Mouse (Mus musculus): ENCODE measurements around the gene Fam89b. TPM values are rescaled to one million over a fixed set of nuclear protein-coding genes. Genes with fewer than 3 reads are reported as not detected.

Fam89b gene
- polyA plus RNA-seq (2015; fragmentation: Nextera tagmentation; extraction: Ambion mirVana): 122 and 138 TPM in 2 replicates

GRCm38 (mm10) chr19:5729444-5729815 is at the start of gene Fam89b:
Fam89b (minus strand) TSS chr19:5729653.
- Histone ChIP-seq H3K27me3 (replicated peaks) (peaks cover 4% of the 10 kb centered on the region; the same call in 1 of the 2 replicates), H3K27ac (replicated peaks) (peak within 1 kb of the TSS; percentile 96), H3K36me3 (0 out of 2 replicates have a peak, but pooled peaks cover 7% of the 10 kb centered on the region), H3K9me3 (replicated peaks) (no peaks in the 10 kb centered on the region), H3K4me3 (replicated peaks) (peak within 1 kb of the TSS; percentile 84), H3K4me2 (peak within 1 kb of the TSS; percentile 89), H3K9ac (replicated peaks) (peak within 1 kb of the TSS; percentile 96), H3K4me1 (peaks cover 67% of the 10 kb centered on the region)
- 0% methylated on average over 37 of the region's 37 CpGs for WGBS
- ATAC-seq (ENCODE audit: low FRiP score): peak; percentile 82

GRCm38 (mm10) chr19:5778312-5778711 is 48.9 kb upstream of the Fam89b start:
- Histone ChIP-seq H3K27ac (replicated peaks) (no peak overlapping the region), H3K9me3 (replicated peaks) (no peaks in the 10 kb centered on the region), H3K4me2 (no peak overlapping the region), H3K27me3 (replicated peaks) (no peaks in the 10 kb centered on the region), H3K4me1 (no peaks in the 10 kb centered on the region), H3K4me3 (replicated peaks) (no peak overlapping the region), H3K36me3 (no peaks in the 10 kb centered on the region), H3K9ac (replicated peaks) (no peak overlapping the region)
- ATAC-seq (ENCODE audit: low FRiP score): no peak
- WGBS: 52% methylated on average over 8 of the region's 8 CpGs

- no peak overlapping the region for H3K9ac ChIP-seq (replicated peaks)
- WGBS: 85% methylated on average over 9 of the region's 9 CpGs
- H3K4me3 ChIP-seq (replicated peaks): no peak overlapping the region
- no peaks in the 10 kb centered on the region for H3K9me3 ChIP-seq (replicated peaks)
- H3K27me3 ChIP-seq (replicated peaks): no peaks in the 10 kb centered on the region
- no peak overlapping the region for H3K4me2 ChIP-seq
- no peak for ATAC-seq (ENCODE audit: low FRiP score)
- no peak overlapping the region for H3K27ac ChIP-seq (replicated peaks)
- no peaks in the 10 kb centered on the region for H3K36me3 ChIP-seq
- no peaks in the 10 kb centered on the region for H3K4me1 ChIP-seq
These were observed 48.1 kb upstream of the Fam89b start for GRCm38 (mm10) chr19:5777387-5778032.

DNA sequence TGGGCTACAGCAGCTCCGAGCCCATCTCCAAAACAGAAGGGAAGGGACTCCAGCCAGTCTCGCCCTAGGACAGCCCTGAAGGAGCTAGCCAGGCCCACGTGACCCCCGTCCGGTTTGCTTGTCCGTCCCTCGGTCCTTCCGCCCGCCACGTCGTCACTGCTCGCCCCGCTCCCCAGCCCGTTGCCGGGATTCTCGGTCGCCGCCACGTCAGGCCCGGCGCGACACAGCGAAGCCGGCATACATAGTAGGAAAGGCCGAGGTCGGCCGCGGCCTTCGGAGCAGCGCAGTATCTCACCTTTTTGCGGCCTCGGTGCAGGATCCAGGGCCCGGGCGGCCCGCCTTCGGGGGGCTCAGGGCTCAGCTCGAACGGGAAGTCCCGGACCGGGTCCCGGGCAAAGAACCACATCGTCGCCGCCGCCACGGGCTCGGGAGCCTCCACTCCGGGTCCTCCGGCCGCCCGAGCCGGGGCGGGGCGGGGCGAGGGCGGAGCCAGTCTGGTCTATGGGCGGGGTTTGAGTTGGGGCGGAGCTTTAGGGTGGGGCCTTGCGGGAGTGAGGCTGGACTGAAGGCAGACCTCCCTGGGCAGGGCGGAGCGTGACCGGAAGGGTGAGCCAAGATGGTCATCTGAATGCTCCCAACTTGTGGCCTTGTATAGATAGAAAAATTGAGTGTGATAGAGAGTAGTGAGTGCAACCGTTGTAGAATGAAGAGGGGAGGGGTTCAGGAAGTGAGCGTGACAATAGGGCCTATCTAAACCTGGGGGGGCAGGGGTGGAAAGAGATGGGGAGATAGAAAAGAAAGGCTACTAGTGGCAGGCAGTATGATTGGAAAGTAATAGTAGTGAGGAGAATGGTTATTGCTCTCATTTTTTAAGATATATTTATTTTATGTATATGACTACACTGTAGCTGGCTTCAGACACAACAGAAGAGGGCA is 41.7 kb upstream of the Fam89b start, which contains the start of gene Scyl1:
Gene Scyl1 (minus strand): TSS at position 495 of the 936 bp plus-strand sequence.
- peak within 1 kb of the TSS; percentile 85 for H3K4me2 ChIP-seq
- peak; percentile 97 for ATAC-seq (ENCODE audit: low FRiP score)
- H3K27ac ChIP-seq (replicated peaks): peak within 1 kb of the TSS; percentile 88
- H3K27me3 ChIP-seq (replicated peaks): no peaks in the 10 kb centered on the region
- peak within 1 kb of the TSS; percentile 75 for H3K4me3 ChIP-seq (replicated peaks)
- peaks cover 36% of the 10 kb centered on the region for H3K4me1 ChIP-seq
- no peaks in the 10 kb centered on the region for H3K9me3 ChIP-seq (replicated peaks)
- peaks cover 24% of the 10 kb centered on the region for H3K36me3 ChIP-seq
- 1% methylated on average over 64 of the region's 64 CpGs for WGBS
- peak within 1 kb of the TSS; percentile 95 for H3K9ac ChIP-seq (replicated peaks)

- Histone ChIP-seq H3K9me3 (replicated peaks) (no peaks in the 10 kb centered on the region), H3K27ac (replicated peaks) (peak overlapping the region; percentile 88), H3K36me3 (peaks cover 33% of the 10 kb centered on the region), H3K9ac (replicated peaks) (peak overlapping the region; percentile 95), H3K4me3 (replicated peaks) (peak overlapping the region; percentile 75), H3K4me2 (peak overlapping the region; percentile 85), H3K27me3 (replicated peaks) (no peaks in the 10 kb centered on the region), H3K4me1 (peaks cover 36% of the 10 kb centered on the region)
- no peak for ATAC-seq (ENCODE audit: low FRiP score)
- WGBS: 42% methylated on average over 9 of the region's 9 CpGs
These were observed 40.9 kb upstream of the Fam89b start for GRCm38 (mm10) chr19:5770311-5770710.

GRCm38 (mm10) chr19:5767271-5767670 is 37.8 kb upstream of the Fam89b start:
- no peaks in the 10 kb centered on the region for H3K27me3 ChIP-seq (replicated peaks)
- H3K9ac ChIP-seq (replicated peaks): no peak overlapping the region
- peaks cover 36% of the 10 kb centered on the region for H3K4me1 ChIP-seq
- H3K9me3 ChIP-seq (replicated peaks): no peaks in the 10 kb centered on the region
- H3K27ac ChIP-seq (replicated peaks): no peak overlapping the region
- no peak for ATAC-seq (ENCODE audit: low FRiP score)
- peaks cover 58% of the 10 kb centered on the region for H3K36me3 ChIP-seq
- no peak overlapping the region for H3K4me3 ChIP-seq (replicated peaks)
- no peak overlapping the region for H3K4me2 ChIP-seq
- 83% methylated on average over 4 of the region's 4 CpGs for WGBS

- ATAC-seq (ENCODE audit: low FRiP score): no peak
- 98% methylated on average over 6 of the region's 6 CpGs for WGBS
These were observed 33.7 kb upstream of the Fam89b start for GRCm38 (mm10) chr19:5763163-5763562.

DNA sequence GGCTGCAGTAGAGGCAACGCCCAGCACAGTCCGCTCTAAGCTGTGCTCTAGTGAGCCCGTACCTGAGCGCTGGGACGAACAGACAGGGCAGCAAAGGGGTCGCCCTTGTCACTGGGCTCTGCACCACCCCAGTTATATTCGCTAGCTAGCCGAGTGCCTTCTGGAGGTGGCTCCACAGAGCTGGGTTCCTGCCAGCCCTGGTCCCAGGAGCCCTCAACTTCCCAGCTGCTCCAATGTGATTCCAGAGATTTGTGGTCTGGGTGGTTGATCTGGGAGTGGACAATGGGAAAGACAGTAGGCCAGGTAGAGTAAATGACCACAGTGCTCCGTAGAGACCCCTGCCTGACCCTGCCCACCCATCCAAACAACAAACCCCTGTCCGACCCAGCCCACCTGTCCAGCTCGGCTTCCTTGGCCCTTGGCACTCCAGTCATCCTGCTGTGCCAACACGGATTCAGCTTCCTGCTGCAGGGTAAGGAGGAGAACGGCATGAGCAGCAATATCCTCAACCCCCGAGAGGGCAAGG is 29.5 kb upstream of the Fam89b start:
- peaks cover 43% of the 10 kb centered on the region for H3K27me3 ChIP-seq (replicated peaks)
- peaks cover 11% of the 10 kb centered on the region for H3K4me1 ChIP-seq
- H3K27ac ChIP-seq (replicated peaks): no peak overlapping the region
- no peak for ATAC-seq (ENCODE audit: low FRiP score)
- H3K36me3 ChIP-seq: peaks cover 54% of the 10 kb centered on the region
- no peak overlapping the region for H3K9ac ChIP-seq (replicated peaks)
- WGBS: 89% methylated on average over 14 of the region's 14 CpGs
- H3K4me3 ChIP-seq (replicated peaks): no peak overlapping the region
- no peak overlapping the region for H3K4me2 ChIP-seq
- no peaks in the 10 kb centered on the region for H3K9me3 ChIP-seq (replicated peaks)

More at GRCm38 (mm10) chr19:5763163-5763562, 33.7 kb upstream of the Fam89b start:
- H3K4me2 ChIP-seq: no peak overlapping the region
- H3K4me1 ChIP-seq: peaks cover 11% of the 10 kb centered on the region
- no peak overlapping the region for H3K4me3 ChIP-seq (replicated peaks)
- no peak overlapping the region for H3K9ac ChIP-seq (replicated peaks)
- peaks cover 88% of the 10 kb centered on the region for H3K36me3 ChIP-seq
- H3K9me3 ChIP-seq (replicated peaks): no peaks in the 10 kb centered on the region
- H3K27ac ChIP-seq (replicated peaks): no peak overlapping the region
- peaks cover 8% of the 10 kb centered on the region for H3K27me3 ChIP-seq (replicated peaks)

DNA sequence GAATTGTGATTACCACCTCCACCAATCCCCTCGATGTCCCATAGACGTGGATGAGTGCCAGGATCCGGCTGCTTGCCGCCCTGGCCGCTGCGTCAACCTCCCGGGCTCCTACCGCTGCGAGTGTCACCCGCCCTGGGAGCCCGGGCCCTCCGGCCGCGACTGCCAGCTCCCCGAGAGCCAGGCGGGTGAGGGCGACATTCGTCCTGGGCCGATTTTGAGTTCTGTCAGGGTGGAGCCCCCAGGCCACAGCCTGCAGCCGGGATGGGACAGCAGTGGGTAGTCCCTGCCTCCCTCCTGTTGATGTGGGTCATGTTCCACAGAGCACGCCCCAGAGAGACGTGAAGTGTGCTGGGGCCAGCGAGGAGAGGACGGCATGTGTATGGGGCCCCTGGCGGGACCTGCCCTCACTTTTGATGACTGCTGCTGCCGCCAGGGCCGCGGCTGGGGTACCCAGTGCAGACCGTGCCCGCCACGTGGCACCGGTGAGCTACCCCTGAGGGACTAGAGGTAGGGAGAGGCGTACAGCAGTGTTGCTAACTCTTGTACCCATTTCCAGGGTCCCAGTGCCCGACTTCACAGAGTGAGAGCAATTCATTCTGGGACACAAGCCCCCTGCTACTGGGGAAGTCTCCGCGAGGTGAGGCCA is 27.7 kb upstream of the Fam89b start:
- peaks cover 11% of the 10 kb centered on the region for H3K4me1 ChIP-seq
- no peak overlapping the region for H3K27ac ChIP-seq (replicated peaks)
- peaks cover 42% of the 10 kb centered on the region for H3K36me3 ChIP-seq
- H3K9ac ChIP-seq (replicated peaks): no peak overlapping the region
- no peak overlapping the region for H3K4me3 ChIP-seq (replicated peaks)
- peaks cover 56% of the 10 kb centered on the region for H3K27me3 ChIP-seq (replicated peaks)
- H3K4me2 ChIP-seq: peak overlapping the region; percentile 26
- no peaks in the 10 kb centered on the region for H3K9me3 ChIP-seq (replicated peaks)
- ATAC-seq (ENCODE audit: low FRiP score): peak; percentile 31
- 16% methylated on average over 36 of the region's 36 CpGs for WGBS

- 14% methylated on average over 28 of the region's 29 CpGs for WGBS
- no peak overlapping the region for H3K27ac ChIP-seq (replicated peaks)
- no peak overlapping the region for H3K9ac ChIP-seq (replicated peaks)
- no peaks in the 10 kb centered on the region for H3K9me3 ChIP-seq (replicated peaks)
- peaks cover 14% of the 10 kb centered on the region for H3K4me1 ChIP-seq
- ATAC-seq (ENCODE audit: low FRiP score): peak; percentile 51; the same call in 1 of the 2 replicates
- peaks cover 62% of the 10 kb centered on the region for H3K27me3 ChIP-seq (replicated peaks)
- H3K36me3 ChIP-seq: peaks cover 40% of the 10 kb centered on the region
- no peak overlapping the region for H3K4me3 ChIP-seq (replicated peaks)
- H3K4me2 ChIP-seq: peak overlapping the region; percentile 26
These were observed 27.0 kb upstream of the Fam89b start for GRCm38 (mm10) chr19:5756321-5756985.

GRCm38 (mm10) chr19:5751742-5752141 is 22.3 kb upstream of the Fam89b start:
- no peak for ATAC-seq (ENCODE audit: low FRiP score)
- no peak overlapping the region for H3K4me3 ChIP-seq (replicated peaks)
- H3K36me3 ChIP-seq: no peaks in the 10 kb centered on the region
- peak overlapping the region; percentile 7 for H3K4me2 ChIP-seq
- WGBS: 7% methylated on average over 20 of the region's 20 CpGs
- H3K4me1 ChIP-seq: peaks cover 9% of the 10 kb centered on the region
- no peak overlapping the region for H3K27ac ChIP-seq (replicated peaks)
- H3K9ac ChIP-seq (replicated peaks): no peak overlapping the region
- H3K27me3 ChIP-seq (replicated peaks): peaks cover 79% of the 10 kb centered on the region
- no peaks in the 10 kb centered on the region for H3K9me3 ChIP-seq (replicated peaks)

Measured in neural tube, embryonic 15.5 days (tissue).